Mouse (Mus musculus) heart, adult 18-20 months (tissue): ENCODE results near the gene Pithd1. TPM values are rescaled to one million over a fixed set of nuclear protein-coding genes. Genes with fewer than 3 reads are reported as not detected.

Experiments
- DNase-seq, 2 experiments: peaks; one replicate each; pipeline ENCODE4 v3.0.0; 2021 to 2022; ENCODE audit warnings: mixed read lengths in 1 of 2
- total RNA-seq, 2 experiments: library from RNA; stranded (reverse); gene quantifications; 2 replicates each; pipeline ENCODE4 v1.2.3; 2021

The Pithd1 gene
- total RNA-seq, 2 experiments from 2014 or later, result 22.1 to 25.1 TPM

DNA sequence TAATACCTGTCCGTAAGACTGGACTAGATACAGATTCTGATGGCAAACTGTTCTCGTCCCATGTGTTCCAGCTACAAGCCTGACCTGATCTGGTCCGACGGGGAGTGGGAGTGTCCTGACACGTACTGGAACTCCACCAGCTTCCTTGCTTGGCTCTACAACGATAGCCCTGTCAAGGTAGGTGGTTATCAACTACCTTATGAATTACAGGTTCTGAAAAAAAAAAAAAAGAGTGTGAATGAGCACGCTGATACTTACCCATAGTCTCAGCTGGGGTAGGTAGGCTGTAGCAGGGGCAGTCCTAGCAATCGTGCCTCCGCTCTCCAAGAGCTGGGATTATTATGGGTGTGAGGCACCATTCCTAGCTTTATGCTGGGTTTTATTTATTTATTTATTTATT, 57.2 kb downstream of the Pithd1 start:
- no peak for DNase-seq

GRCm38 (mm10) chr4:135929405-135929804, 57.7 kb downstream of the Pithd1 start:
- DNase-seq, result no peak

DNA sequence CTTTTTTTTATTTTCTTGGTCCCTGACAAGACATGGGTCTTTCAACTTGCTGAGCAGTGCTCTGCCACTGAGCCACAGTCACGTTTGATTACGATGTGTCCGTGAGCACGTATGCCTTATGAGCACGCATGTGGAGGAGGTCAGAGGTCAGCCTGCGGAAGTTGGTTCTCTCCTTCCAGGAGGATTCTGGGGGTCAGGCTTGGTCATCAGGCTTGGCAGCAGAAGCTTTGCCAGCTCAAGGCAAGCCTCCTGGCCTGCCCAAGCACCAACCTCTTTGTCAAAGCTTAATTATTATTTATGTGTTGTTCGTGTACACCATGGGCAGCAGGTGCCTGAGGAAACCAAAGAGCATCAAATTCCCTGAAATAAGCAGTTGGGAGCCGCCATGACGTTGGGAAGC, 58.7 kb downstream of the Pithd1 start:
- DNase-seq, result no peak

- DNase-seq, result no peak
Measured at GRCm38 (mm10) chr4:135926861-135927260, 60.2 kb downstream of the Pithd1 start.

- no peak for DNase-seq
Measured at GRCm38 (mm10) chr4:135926195-135926808, 60.8 kb downstream of the Pithd1 start.

Other genes starting within 250 kb of the Pithd1 start
- gene Myom3, start 227.5 kb downstream of the Pithd1 start, total RNA-seq, result 1 to 10 TPM in 1 of 2 experiments, under 1 TPM in 1; 0.62 to 1.1 TPM
- 10 to 100 TPM; 40.6 to 50.5 TPM for gene Srsf10, start 131.5 kb downstream of the Pithd1 start, total RNA-seq
- 10 to 100 TPM; 62.7 to 68.0 TPM for gene Pnrc2, start 113.4 kb downstream of the Pithd1 start, total RNA-seq
- gene Cnr2, start 91.9 kb downstream of the Pithd1 start, total RNA-seq, result 1 to 10 TPM in 1 of 2 experiments, under 1 TPM in 1; 0.52 to 1.7 TPM
- gene Fuca1, start 66.5 kb downstream of the Pithd1 start, total RNA-seq, result 10 to 100 TPM; 31.7 to 35.3 TPM
- 10 to 100 TPM; 87.3 to 91.7 TPM for gene Hmgcl, start 40.8 kb downstream of the Pithd1 start, total RNA-seq
- gene Gale, start 23.5 kb downstream of the Pithd1 start, total RNA-seq, result 1 to 10 TPM; 1.8 to 2.7 TPM
- gene Lypla2, start 14.6 kb downstream of the Pithd1 start, total RNA-seq, result 10 to 100 TPM; 36.6 to 37.8 TPM
- 10 to 100 TPM; 33.8 to 34.4 TPM for gene Eloa, start 34.5 kb upstream of the Pithd1 start, total RNA-seq
- 100 to 1,000 TPM; 285 to 315 TPM for gene Rpl11, start 66.2 kb upstream of the Pithd1 start, total RNA-seq
- gene Id3, start 156.2 kb upstream of the Pithd1 start, total RNA-seq, result 10 to 100 TPM; 58.3 to 64.3 TPM
- 1 to 10 TPM; 1.3 to 1.4 TPM for gene E2f2, start 185.1 kb upstream of the Pithd1 start, total RNA-seq
- 1 to 10 TPM; 7.6 to 9.1 TPM for gene Asap3, start 219.1 kb upstream of the Pithd1 start, total RNA-seq